Mouse (Mus musculus) kidney, embryonic 15.5 days (tissue): ENCODE measurements around the gene Pld1. TPM values are rescaled to one million over a fixed set of nuclear protein-coding genes. Genes with fewer than 3 reads are reported as not detected.

Experiments
- ATAC-seq: fragments of 200-750 bp; cut with Nextera tagmentation; replicated peaks from 2 replicates; pipeline ENCODE4 v1.8.0; 2017; ENCODE audit warnings: moderate TSS enrichment; ENCODE audit not compliant: low FRiP score
- H3K27ac ChIP-seq: fragments of 300-500 bp; sonication (generic); 2 replicates; pipeline ENCODE4 v1.5.1; 2015; ENCODE audit warnings: mild to moderate bottlenecking, inconsistent platforms
- H3K27me3 ChIP-seq: fragments of 300-500 bp; sonication (generic); 2 replicates; pipeline ENCODE4 v1.6.1; 2015; ENCODE audit warnings: inconsistent platforms
- H3K36me3 ChIP-seq: fragments of 300-500 bp; sonication (generic); 2 replicates; pipeline ENCODE4 v1.6.1; 2015; ENCODE audit warnings: inconsistent platforms
- H3K4me1 ChIP-seq: fragments of 300-500 bp; sonication (generic); 2 replicates; pipeline ENCODE4 v1.6.1; 2015; ENCODE audit warnings: inconsistent platforms
- H3K4me2 ChIP-seq: fragments of 300-500 bp; sonication (generic); 2 replicates; pipeline ENCODE4 v1.6.1; 2015; ENCODE audit warnings: moderate library complexity, mild to moderate bottlenecking, inconsistent platforms
- H3K4me3 ChIP-seq: fragments of 300-500 bp; sonication (generic); replicated peaks from 2 replicates; pipeline ENCODE4 v1.5.1; 2015; ENCODE audit warnings: mild to moderate bottlenecking, inconsistent platforms
- H3K9ac ChIP-seq: fragments of 300-500 bp; sonication (generic); 2 replicates; pipeline ENCODE4 v1.6.1; 2015; ENCODE audit warnings: mild to moderate bottlenecking, inconsistent platforms
- H3K9me3 ChIP-seq: fragments of 300-500 bp; sonication (generic); replicated peaks from 2 replicates; pipeline ENCODE4 v1.6.1; 2016; ENCODE audit warnings: inconsistent platforms
- WGBS: fragments of 180-500 bp; shearing (Covaris S2); methylation state at CpG from one replicate; pipeline ENCODE4 v1.1.7; 2015; ENCODE audit warnings: mixed read lengths; 5-methylcytosine and 5-hydroxymethylcytosine counted together
- polyA plus RNA-seq: library from polyadenylated mRNA; unstranded; fragments of >200 nt; fragmentation: Nextera tagmentation; extraction: Ambion mirVana; gene quantifications from 2 replicates; pipeline ENCODE4 v1.2.1, GENCODE M21; 2015

The Pld1 gene
- polyA plus RNA-seq, 1 experiment from 2014 or later: 5.0 TPM

GRCm38 (mm10) chr3:28142121-28142520 lies 203.6 kb downstream of the Pld1 start:
- Histone ChIP-seq H3K9me3 (no peaks in the 10 kb centered on the region), H3K36me3 (no peaks in the 10 kb centered on the region), H3K4me3 (no peak overlapping the region), H3K27ac (no peak overlapping the region), H3K9ac (no peak overlapping the region), H3K4me1 (no peaks in the 10 kb centered on the region), H3K27me3 (no peaks in the 10 kb centered on the region), H3K4me2 (no peak overlapping the region)
- 76% methylated on average over 2 of the region's 2 CpGs for WGBS
- no peak for ATAC-seq

GRCm38 (mm10) chr3:28144676-28145075 lies 206.2 kb downstream of the Pld1 start:
- Histone ChIP-seq H3K4me1 (no peaks in the 10 kb centered on the region), H3K9me3 (no peaks in the 10 kb centered on the region), H3K9ac (no peak overlapping the region), H3K4me3 (no peak overlapping the region), H3K36me3 (no peaks in the 10 kb centered on the region), H3K27me3 (no peaks in the 10 kb centered on the region), H3K4me2 (no peak overlapping the region), H3K27ac (no peak overlapping the region)
- ATAC-seq: no peak

GRCm38 (mm10) chr3:28145461-28145860 lies 207.0 kb downstream of the Pld1 start:
- H3K9me3 ChIP-seq: no peaks in the 10 kb centered on the region
- H3K4me1 ChIP-seq: no peaks in the 10 kb centered on the region
- WGBS: 92% methylated on average over 3 of the region's 3 CpGs
- no peaks in the 10 kb centered on the region for H3K36me3 ChIP-seq
- no peak overlapping the region for H3K4me2 ChIP-seq
- H3K9ac ChIP-seq: no peak overlapping the region
- ATAC-seq: no peak
- no peak overlapping the region for H3K27ac ChIP-seq
- no peak overlapping the region for H3K4me3 ChIP-seq
- H3K27me3 ChIP-seq: no peaks in the 10 kb centered on the region

GRCm38 (mm10) chr3:28149656-28150256 lies 211.3 kb downstream of the Pld1 start:
- no peaks in the 10 kb centered on the region for H3K9me3 ChIP-seq
- H3K36me3 ChIP-seq: no peaks in the 10 kb centered on the region
- no peak overlapping the region for H3K27ac ChIP-seq
- ATAC-seq: no peak
- no peak overlapping the region for H3K4me2 ChIP-seq
- H3K27me3 ChIP-seq: no peaks in the 10 kb centered on the region
- H3K9ac ChIP-seq: no peak overlapping the region
- no peak overlapping the region for H3K4me3 ChIP-seq
- H3K4me1 ChIP-seq: no peaks in the 10 kb centered on the region
- WGBS: 91% methylated on average over 2 of the region's 2 CpGs

- H3K4me3 ChIP-seq: no peak overlapping the region
- no peak overlapping the region for H3K27ac ChIP-seq
- no peaks in the 10 kb centered on the region for H3K27me3 ChIP-seq
- no peak overlapping the region for H3K9ac ChIP-seq
- no peak overlapping the region for H3K4me2 ChIP-seq
- H3K4me1 ChIP-seq: no peaks in the 10 kb centered on the region
- H3K36me3 ChIP-seq: no peaks in the 10 kb centered on the region
- 77% methylated on average over 2 of the region's 2 CpGs for WGBS
- no peaks in the 10 kb centered on the region for H3K9me3 ChIP-seq
- ATAC-seq: no peak
Observed at GRCm38 (mm10) chr3:28158006-28158405, 219.5 kb downstream of the Pld1 start.

DNA sequence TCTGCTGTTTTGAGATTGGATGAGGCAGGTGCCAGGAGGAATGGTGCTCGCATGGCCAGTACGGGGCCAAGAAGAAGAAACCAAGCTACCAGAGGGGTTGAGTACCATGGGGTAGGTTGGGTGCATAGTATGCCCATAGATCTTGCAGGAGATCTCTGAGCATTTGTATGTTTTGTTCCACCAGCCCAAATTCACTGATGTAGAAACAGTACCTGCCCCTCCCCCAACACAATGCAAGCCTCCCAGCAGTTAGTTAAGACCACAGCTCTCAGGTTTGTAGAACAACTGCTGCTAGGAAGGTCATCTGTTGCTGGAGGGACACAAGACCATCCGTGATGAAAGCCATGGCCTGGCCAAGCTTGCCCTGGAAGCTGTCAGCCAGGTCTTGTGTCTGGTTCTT lies 220.4 kb downstream of the Pld1 start:
- Histone ChIP-seq H3K36me3 (no peaks in the 10 kb centered on the region), H3K9ac (no peak overlapping the region), H3K27me3 (no peaks in the 10 kb centered on the region), H3K4me2 (no peak overlapping the region), H3K9me3 (no peaks in the 10 kb centered on the region), H3K4me1 (no peaks in the 10 kb centered on the region), H3K27ac (no peak overlapping the region), H3K4me3 (no peak overlapping the region)
- 91% methylated on average over 3 of the region's 3 CpGs for WGBS
- no peak for ATAC-seq

DNA sequence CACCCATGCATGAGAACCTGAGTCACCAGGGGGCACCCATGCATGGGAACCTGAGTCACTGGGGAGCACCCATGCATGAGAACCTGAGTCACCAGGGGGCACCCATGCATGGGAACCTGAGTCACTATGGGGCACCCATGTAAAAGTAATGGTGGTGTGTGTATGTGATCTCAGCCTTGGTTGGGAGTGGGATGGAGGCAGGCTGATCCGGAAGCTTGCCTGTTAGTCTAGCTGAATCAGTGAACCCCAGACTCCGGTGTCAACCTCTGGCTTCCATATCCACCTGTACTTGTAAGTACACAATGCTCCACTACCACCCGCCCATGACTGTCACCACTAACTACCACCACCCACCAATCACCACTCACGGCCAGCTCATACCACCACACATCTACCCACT lies 223.9 kb downstream of the Pld1 start:
- Histone ChIP-seq H3K27me3 (no peaks in the 10 kb centered on the region), H3K9me3 (no peaks in the 10 kb centered on the region), H3K4me3 (no peak overlapping the region), H3K9ac (no peak overlapping the region), H3K4me1 (no peaks in the 10 kb centered on the region), H3K4me2 (no peak overlapping the region), H3K36me3 (no peaks in the 10 kb centered on the region), H3K27ac (no peak overlapping the region)
- 94% methylated on average over 4 of the region's 4 CpGs for WGBS
- ATAC-seq: no peak

DNA sequence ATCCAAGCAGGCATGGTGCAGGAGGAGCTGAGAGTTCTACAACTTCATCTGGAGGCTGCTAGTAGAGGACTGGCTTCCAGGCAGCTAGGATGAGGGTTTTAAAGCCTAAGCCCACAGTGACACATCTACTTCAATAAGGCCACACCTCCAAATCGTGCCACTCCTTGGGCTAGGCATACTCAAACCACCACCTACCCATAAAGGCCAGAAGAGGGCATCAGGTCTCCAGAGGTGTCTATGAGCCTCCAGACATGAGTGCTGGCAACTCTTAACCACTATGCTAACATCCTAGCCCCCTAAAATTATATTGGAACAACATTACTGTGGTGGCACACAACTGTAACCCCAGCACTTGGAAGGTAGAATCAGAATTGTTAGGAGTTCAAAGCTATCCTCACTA lies 226.2 kb downstream of the Pld1 start:
- no peak overlapping the region for H3K27ac ChIP-seq
- ATAC-seq: no peak
- 39% methylated on average over 1 of the region's 1 CpGs for WGBS
- no peak overlapping the region for H3K4me2 ChIP-seq
- no peaks in the 10 kb centered on the region for H3K4me1 ChIP-seq
- no peaks in the 10 kb centered on the region for H3K9me3 ChIP-seq
- H3K4me3 ChIP-seq: no peak overlapping the region
- H3K27me3 ChIP-seq: no peaks in the 10 kb centered on the region
- H3K36me3 ChIP-seq: no peaks in the 10 kb centered on the region
- H3K9ac ChIP-seq: no peak overlapping the region

GRCm38 (mm10) chr3:28165598-28165997 lies 227.1 kb downstream of the Pld1 start:
- Histone ChIP-seq H3K4me1 (peaks cover 1% of the 10 kb centered on the region; the same call in 1 of the 2 replicates), H3K9ac (no peak overlapping the region), H3K4me3 (no peak overlapping the region), H3K4me2 (no peak overlapping the region), H3K27me3 (no peaks in the 10 kb centered on the region), H3K36me3 (no peaks in the 10 kb centered on the region), H3K9me3 (no peaks in the 10 kb centered on the region), H3K27ac (no peak overlapping the region)
- WGBS: 0% methylated on average over 1 of the region's 1 CpGs
- peak; percentile 67; the same call in 1 of the 2 replicates for ATAC-seq

DNA sequence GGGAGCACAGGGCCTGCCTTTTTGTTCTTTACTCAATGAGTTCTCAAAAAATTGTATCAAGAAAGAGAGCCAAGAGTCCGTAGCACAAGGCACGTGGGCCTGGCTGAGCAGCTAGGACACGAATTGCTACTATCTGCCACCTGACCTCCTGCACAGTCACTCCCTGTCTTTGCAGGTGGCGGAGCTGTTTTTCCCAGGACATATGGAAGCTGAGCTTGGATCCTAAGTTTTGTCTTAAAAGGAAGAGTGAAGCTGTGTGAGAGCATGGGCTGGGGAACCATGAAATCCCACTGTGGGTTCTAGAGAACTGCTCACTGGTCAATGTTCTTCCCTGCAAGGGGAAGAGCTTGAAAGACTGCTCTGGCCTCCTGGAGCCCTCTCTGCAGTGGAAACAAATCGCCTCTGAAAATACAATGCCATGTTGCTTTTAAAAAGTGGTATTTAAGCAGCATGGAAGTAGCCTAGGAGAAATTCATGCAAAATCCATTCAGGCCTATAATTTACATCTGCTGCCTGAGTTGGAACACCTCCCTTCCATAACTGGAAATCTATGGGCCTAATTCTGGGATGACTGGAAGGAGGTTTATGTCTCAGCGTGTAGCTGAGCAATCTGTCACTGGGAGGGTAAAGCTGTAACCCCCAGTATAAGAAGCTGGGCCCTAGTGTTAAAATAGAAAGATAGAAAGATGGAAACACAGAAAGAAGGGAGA lies 229.5 kb downstream of the Pld1 start:
- Histone ChIP-seq H3K27me3 (no peaks in the 10 kb centered on the region), H3K4me3 (no peak overlapping the region), H3K27ac (no peak overlapping the region), H3K9ac (no peak overlapping the region), H3K9me3 (no peaks in the 10 kb centered on the region), H3K36me3 (no peaks in the 10 kb centered on the region), H3K4me1 (peaks cover 12% of the 10 kb centered on the region; the same call in 1 of the 2 replicates), H3K4me2 (no peak overlapping the region)
- WGBS: 79% methylated on average over 6 of the region's 6 CpGs
- ATAC-seq: no peak

DNA sequence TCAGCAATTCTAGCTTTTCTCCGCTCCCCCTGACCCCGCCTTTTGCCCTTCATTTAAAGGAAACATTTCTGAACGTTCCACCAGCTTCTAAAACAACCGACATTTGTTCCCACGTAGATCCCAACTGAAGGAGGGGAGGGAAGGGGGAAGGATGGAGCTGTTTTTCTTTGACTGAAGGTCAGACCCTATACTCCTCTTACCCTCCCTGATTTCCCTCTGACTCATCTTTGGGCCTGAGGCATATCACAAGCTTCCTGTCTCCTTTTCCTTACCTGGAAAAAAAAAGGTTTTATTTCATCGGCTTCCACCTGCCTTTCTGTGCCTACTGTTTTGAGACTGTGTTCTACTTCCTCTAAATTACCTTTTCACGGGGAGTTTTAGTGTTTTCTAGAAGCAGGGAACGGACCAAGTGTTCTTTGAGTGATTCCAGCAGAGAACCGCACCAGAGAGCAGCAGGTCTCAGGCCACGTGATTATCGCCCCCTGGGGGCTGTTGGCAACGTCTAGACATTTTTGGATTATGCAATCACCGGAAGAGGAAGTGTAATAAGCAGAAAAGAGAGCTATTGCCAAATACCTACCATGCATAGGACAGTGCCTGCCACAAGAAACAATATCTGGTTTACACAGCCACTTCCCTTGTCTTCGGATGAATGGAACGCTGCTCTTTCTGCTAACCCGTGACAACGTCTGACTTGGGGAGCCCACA lies 232.6 kb downstream of the Pld1 start:
- Histone ChIP-seq H3K4me1 (peaks cover 13% of the 10 kb centered on the region), H3K27ac (no peak overlapping the region), H3K4me3 (no peak overlapping the region), H3K4me2 (peak overlapping the region; percentile 3; the same call in 1 of the 2 replicates), H3K9me3 (no peaks in the 10 kb centered on the region), H3K36me3 (no peaks in the 10 kb centered on the region), H3K27me3 (no peaks in the 10 kb centered on the region), H3K9ac (no peak overlapping the region)
- 38% methylated on average over 17 of the region's 17 CpGs for WGBS
- ATAC-seq: 0 out of 2 replicates have a peak, but pooled peaks have one; percentile 49
